Mouse (Mus musculus) brain, embryonic 14.5 days (tissue): ENCODE measurements around the gene Il17ra.

Source experiments
- CTCF ChIP-seq: fragments of 200-500 bp; IDR thresholded peaks from 2 replicates; pipeline ENCODE4 v1.5.1; 2012; ENCODE audit warnings: inconsistent platforms, mild to moderate bottlenecking, moderate library complexity, borderline replicate concordance; ENCODE audit not compliant: insufficient read depth, insufficient read length; ENCODE audit errors: extremely low read depth
- POLR2A ChIP-seq: fragments of 200-500 bp; IDR thresholded peaks from 2 replicates; pipeline ENCODE4 v1.6.1; 2012; ENCODE audit warnings: mild to moderate bottlenecking, inconsistent platforms, borderline replicate concordance; ENCODE audit not compliant: poor library complexity, insufficient read depth, insufficient read length, severe bottlenecking; ENCODE audit errors: extremely low read depth

GRCm38 (mm10) chr6:120519647-120520046 is 56.6 kb downstream of the Il17ra start:
- TF ChIP-seq POLR2A (no peak), CTCF (no peak)
